Mouse (Mus musculus): ENCODE measurements at regions not wholly inside any gene's neighbourhood (a gene's known extent, or its start where the extent isn't known, plus 50 kb on each side); places are given as distances from the start of the nearest gene placed in this dataset.

DNA sequence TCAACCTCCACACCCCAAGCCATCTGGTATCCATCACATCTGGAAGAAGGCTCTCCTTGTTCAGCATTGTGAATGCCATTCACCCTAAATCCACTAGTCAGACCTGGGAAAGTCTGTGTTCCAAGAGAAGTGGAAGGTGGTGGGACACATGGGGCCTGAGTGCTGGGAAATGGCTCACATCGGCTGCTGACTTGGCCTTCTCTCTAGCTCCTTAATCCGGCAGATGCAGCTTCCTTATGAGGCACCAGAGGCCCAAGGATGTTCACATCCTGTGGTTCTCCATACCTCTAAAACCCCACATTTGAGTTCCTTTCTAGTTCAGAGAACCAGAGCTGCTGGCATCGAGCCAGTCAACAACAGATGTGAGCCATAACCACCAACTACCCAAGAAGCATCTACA, 142.9 kb downstream of the Dad1 start:
- no peaks in the 10 kb centered on the region for H3K36me3 ChIP-seq
- WGBS, result 88% methylated on average over 3 of the region's 3 CpGs
- no peak overlapping the region for H3K4me3 ChIP-seq
- H3K4me1 ChIP-seq, result peaks cover 27% of the 10 kb centered on the region
- no peaks in the 10 kb centered on the region for H3K27me3 ChIP-seq
- H3K27ac ChIP-seq (replicated peaks), result no peak overlapping the region
- H3K4me2 ChIP-seq (replicated peaks), result no peak overlapping the region
- ATAC-seq (replicated peaks), result no peak
- H3K9ac ChIP-seq (replicated peaks), result no peak overlapping the region
- no peaks in the 10 kb centered on the region for H3K9me3 ChIP-seq

DNA sequence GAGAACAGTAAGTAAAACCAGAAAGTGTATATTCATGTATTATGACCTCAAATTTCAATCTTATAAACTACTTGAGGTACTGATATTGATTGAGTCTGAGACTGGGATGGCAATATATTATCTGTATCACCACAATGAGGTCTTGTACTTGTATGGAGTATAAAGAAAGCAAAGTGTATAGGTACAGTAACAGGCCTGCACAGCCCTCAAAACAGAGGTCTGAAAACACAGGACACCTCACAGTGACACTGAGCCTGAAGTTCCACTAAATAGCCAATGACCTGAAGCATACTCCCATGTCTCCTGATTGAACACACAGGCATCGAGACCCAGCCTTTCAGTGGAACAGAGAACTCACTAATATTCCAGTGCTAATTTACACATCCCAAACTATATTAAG, 144.8 kb downstream of the Dad1 start:
- H3K27ac ChIP-seq (replicated peaks), result 0 out of 2 replicates have a peak overlapping the region, but pooled peaks have one; percentile 2
- 90% methylated on average over 1 of the region's 1 CpGs for WGBS

DNA sequence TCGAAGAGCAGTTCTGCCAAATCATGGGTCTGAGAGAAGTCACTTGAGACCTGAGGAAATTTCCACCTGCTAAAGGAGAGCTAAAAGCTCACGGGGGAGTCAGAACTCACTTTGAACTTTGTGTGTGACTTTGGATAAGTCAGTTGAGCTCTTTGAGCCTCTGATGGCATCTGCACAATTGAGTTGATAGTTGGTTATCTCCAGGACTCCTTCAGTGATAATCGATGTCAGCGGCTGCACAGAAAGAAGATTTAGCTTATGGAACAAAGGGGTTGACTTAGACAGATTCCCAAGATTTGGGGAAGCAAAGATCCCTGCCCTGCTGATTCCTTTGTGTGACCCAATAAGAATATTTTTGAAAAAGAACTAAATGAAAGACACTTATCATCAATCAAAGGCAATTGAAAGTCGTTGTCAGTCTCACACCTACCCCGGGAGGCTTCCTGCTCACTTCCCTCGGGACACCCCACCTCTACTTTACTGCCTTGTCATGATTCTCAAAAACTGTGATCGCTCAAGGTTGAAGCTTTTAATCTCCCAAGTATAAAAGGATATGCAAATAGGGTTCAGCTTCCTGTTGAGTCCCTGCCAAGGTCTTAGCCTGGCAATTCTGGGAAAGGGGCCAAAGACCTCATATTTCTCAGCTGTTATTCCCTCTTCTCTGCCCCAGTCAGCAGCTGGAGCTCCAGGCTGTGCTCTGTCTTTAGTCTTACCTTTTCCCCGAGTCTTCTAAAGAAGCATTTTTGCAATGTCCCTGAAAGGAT, 145.4 kb downstream of the Dad1 start:
- H3K36me3 ChIP-seq, result no peaks in the 10 kb centered on the region
- H3K4me2 ChIP-seq (replicated peaks), result 0 out of 2 replicates have a peak overlapping the region, but pooled peaks have one; percentile 3
- H3K27ac ChIP-seq (replicated peaks), result 0 out of 2 replicates have a peak overlapping the region, but pooled peaks have one; percentile 2
- H3K4me3 ChIP-seq, result no peak overlapping the region
- 24% methylated on average over 9 of the region's 9 CpGs for WGBS
- H3K27me3 ChIP-seq, result no peaks in the 10 kb centered on the region
- no peak overlapping the region for H3K9ac ChIP-seq (replicated peaks)
- H3K4me1 ChIP-seq, result peaks cover 27% of the 10 kb centered on the region
- H3K9me3 ChIP-seq, result no peaks in the 10 kb centered on the region
- peak; percentile 71; the same call in 1 of the 2 replicates for ATAC-seq (replicated peaks)

More for the DNA sequence above, 144.8 kb downstream of the Dad1 start:
- peaks cover 27% of the 10 kb centered on the region for H3K4me1 ChIP-seq
- no peak overlapping the region for H3K9ac ChIP-seq (replicated peaks)
- H3K36me3 ChIP-seq, result no peaks in the 10 kb centered on the region
- H3K4me3 ChIP-seq, result no peak overlapping the region
- ATAC-seq (replicated peaks), result peak; percentile 13; the same call in 1 of the 2 replicates
- no peaks in the 10 kb centered on the region for H3K27me3 ChIP-seq
- no peak overlapping the region for H3K4me2 ChIP-seq (replicated peaks)
- no peaks in the 10 kb centered on the region for H3K9me3 ChIP-seq

DNA sequence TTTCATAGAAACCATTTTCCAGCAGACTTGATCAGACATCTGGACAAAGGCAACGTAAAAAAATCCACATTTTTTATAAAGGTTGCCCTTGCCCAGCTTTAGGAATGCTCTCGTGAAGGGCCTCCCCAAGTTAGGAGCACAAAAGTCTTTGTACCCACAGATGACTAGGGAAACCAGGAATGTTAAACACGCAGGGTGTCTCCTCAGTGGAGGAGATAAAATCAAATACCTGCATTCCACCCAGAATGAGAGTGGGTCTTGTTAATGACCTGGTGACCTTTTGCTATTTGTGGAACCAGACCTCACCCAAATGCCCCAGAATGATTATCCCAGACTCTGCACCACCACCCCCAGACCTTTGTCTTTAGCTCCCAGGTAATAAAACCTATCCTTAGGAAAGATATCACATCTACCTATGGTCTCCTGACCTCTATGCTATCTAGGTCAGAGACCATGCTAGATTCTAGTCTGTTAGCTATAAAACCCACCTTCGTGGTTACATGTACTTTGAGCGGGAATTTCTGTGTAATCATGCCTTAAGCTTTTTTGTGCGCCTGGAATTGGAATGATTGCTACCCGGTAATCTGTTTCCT, 146.6 kb downstream of the Dad1 start:
- Histone ChIP-seq H3K4me2 (replicated peaks) (no peak overlapping the region), H3K4me1 (peaks cover 23% of the 10 kb centered on the region), H3K9me3 (no peaks in the 10 kb centered on the region), H3K27me3 (no peaks in the 10 kb centered on the region), H3K4me3 (no peak overlapping the region), H3K27ac (replicated peaks) (no peak overlapping the region), H3K9ac (replicated peaks) (no peak overlapping the region), H3K36me3 (no peaks in the 10 kb centered on the region)
- 90% methylated on average over 7 of the region's 7 CpGs for WGBS
- ATAC-seq (replicated peaks), result no peak

DNA sequence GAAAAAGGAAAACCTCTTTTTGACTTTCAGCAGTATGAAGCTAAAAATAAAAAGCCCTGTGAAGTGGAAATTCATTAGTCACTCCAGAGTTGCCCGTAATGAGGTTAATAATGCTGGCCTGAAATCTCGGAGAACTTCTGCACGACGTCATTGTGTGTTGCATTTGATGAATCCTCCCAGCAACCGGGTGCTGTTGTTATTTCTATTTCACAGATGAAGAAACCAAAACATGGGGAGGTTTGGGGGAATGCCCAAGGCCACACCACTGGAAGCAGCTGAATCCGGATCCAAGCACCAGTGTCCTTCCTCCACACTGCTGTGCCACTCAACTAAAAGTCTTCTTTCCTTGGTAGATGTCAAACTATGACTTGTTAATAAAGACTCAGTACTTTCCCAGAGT, 149.7 kb downstream of the Dad1 start:
- Histone ChIP-seq H3K9ac (replicated peaks) (no peak overlapping the region), H3K27ac (replicated peaks) (no peak overlapping the region), H3K27me3 (no peaks in the 10 kb centered on the region), H3K4me2 (replicated peaks) (no peak overlapping the region), H3K9me3 (no peaks in the 10 kb centered on the region), H3K4me3 (no peak overlapping the region), H3K4me1 (peaks cover 17% of the 10 kb centered on the region), H3K36me3 (no peaks in the 10 kb centered on the region)
- no peak for ATAC-seq (replicated peaks)
- 54% methylated on average over 6 of the region's 6 CpGs for WGBS

DNA sequence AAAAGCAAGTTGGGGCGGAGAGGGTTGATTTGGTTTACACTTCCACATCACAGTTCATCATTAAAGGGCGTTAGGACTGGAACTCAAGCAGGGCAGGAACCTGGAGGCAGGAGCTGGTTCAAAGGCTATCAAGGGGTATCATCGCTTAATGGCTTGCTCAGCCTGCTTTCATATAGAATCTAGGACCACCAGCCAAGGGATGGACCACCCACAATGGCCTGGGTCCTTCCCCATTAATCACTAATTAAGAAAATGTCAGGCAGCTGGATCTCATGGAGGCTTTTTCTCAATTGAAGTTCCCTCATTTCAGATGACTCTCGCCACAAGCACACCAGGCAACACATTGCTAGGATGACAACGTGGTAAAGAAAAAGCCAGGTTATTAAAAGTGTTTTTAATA, 150.4 kb downstream of the Dad1 start:
- H3K9ac ChIP-seq (replicated peaks), result no peak overlapping the region
- 67% methylated on average over 5 of the region's 5 CpGs for WGBS

DNA sequence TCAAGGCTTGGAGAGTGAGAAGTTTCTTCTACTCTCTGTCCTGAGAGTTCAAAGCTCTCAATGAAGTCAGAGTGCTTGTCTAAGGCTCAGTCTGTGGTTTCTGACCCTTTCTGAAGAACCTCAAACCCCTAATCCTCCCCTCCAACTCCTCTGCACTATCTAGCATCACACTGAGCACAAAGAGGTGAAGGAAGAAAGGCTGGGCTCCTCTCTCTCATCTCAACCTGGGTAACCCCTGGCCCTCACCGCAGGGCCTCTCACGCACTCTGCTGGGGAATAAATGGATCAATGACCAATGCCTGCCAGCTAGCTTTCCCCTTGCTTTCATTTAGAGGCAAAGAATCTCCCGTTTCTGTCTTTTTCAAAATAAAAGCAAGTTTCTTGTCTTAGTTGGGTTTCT, 150.8 kb downstream of the Dad1 start:
- 62% methylated on average over 3 of the region's 3 CpGs for WGBS
- Histone ChIP-seq H3K9ac (replicated peaks) (no peak overlapping the region), H3K27me3 (no peaks in the 10 kb centered on the region), H3K4me1 (peaks cover 5% of the 10 kb centered on the region), H3K4me2 (replicated peaks) (no peak overlapping the region), H3K4me3 (no peak overlapping the region), H3K36me3 (no peaks in the 10 kb centered on the region), H3K9me3 (no peaks in the 10 kb centered on the region), H3K27ac (replicated peaks) (no peak overlapping the region)
- no peak for ATAC-seq (replicated peaks)

More for the DNA sequence above, 150.4 kb downstream of the Dad1 start:
- no peaks in the 10 kb centered on the region for H3K36me3 ChIP-seq
- ATAC-seq (replicated peaks), result no peak
- no peak overlapping the region for H3K4me2 ChIP-seq (replicated peaks)
- H3K9me3 ChIP-seq, result no peaks in the 10 kb centered on the region
- no peak overlapping the region for H3K4me3 ChIP-seq
- peaks cover 10% of the 10 kb centered on the region for H3K4me1 ChIP-seq
- H3K27ac ChIP-seq (replicated peaks), result no peak overlapping the region
- H3K27me3 ChIP-seq, result no peaks in the 10 kb centered on the region

DNA sequence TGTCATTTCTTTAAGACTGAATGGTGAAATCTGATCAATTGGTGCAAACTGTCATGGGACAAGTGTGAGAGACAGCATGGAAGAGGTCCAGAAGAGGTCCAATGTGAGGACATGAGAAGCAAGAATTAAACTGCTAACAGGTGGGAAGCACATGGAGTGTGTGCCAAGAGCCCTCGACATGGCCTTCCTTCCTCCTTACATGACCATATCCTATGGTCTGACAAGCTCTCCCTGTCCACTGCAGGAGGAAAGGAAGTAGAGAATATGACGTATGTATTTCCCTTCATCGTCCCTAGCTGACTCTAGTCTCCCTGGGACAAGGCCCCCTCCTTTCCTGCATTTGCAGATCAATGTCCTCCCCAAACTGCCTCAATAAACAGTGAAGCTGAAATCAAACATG, 152.1 kb downstream of the Dad1 start:
- no peak for ATAC-seq (replicated peaks)
- Histone ChIP-seq H3K27ac (replicated peaks) (no peak overlapping the region), H3K4me1 (no peaks in the 10 kb centered on the region), H3K36me3 (no peaks in the 10 kb centered on the region), H3K27me3 (no peaks in the 10 kb centered on the region), H3K9ac (replicated peaks) (no peak overlapping the region), H3K4me3 (no peak overlapping the region), H3K9me3 (no peaks in the 10 kb centered on the region), H3K4me2 (replicated peaks) (no peak overlapping the region)
- WGBS, result 70% methylated on average over 3 of the region's 3 CpGs

DNA sequence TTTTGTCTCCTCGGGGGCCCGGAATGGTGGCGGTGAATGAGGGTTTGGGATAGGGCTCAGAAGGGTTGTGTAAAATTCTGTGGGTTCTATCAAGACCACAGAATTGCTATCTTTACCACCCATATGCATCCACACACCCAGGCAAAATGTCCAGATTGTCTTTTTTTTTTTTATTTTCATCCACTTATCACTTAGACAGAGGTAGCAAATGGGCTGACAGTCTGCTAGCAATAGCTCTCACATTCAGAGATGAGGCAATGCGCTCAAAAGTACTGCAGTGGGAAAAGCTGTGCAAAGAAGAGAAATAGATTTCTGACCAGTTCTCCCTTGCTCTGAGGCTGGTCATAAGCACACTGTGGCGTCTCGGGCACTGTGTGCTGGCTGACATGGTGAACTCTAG, 154.5 kb downstream of the Dad1 start:
- no peak overlapping the region for H3K9ac ChIP-seq (replicated peaks)
- no peak for ATAC-seq (replicated peaks)
- no peak overlapping the region for H3K4me3 ChIP-seq
- no peaks in the 10 kb centered on the region for H3K9me3 ChIP-seq
- H3K27ac ChIP-seq (replicated peaks), result no peak overlapping the region
- no peaks in the 10 kb centered on the region for H3K36me3 ChIP-seq
- no peak overlapping the region for H3K4me2 ChIP-seq (replicated peaks)
- H3K27me3 ChIP-seq, result no peaks in the 10 kb centered on the region
- H3K4me1 ChIP-seq, result no peaks in the 10 kb centered on the region
- WGBS, result 80% methylated on average over 6 of the region's 6 CpGs

DNA sequence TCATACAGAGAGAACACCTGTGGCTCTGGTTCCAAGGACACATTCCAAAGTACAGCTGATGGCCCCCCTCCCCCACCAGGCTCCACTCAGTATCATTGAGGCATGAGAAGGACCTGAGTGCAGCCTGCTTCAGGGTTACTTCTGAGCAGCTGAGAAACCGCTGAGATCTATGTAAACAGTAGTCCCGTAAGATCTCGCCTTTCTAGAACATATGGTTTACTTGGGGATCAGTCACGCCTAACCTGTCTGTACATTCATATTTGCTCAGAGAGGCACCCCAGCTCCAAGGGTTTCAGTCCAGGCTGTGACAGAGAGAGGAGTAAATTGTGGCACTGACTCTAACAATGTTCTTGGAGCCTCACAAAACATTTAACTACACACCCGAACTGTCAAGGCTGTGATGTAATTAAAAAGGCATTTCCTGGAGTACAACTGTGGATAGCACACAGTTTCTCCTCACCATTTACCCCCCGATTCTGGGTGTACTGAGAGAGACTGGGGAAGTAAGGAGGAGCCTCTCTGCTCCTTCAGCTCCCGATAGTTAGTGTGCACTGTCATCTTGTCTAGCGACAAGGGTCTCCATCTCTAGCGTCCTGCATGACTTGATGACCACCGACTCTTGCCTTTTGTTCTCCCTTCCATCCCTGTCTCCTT, 155.7 kb downstream of the Dad1 start:
- 80% methylated on average over 10 of the region's 10 CpGs for WGBS
- Histone ChIP-seq H3K9ac (replicated peaks) (no peak overlapping the region), H3K4me3 (no peak overlapping the region), H3K9me3 (no peaks in the 10 kb centered on the region), H3K4me2 (replicated peaks) (no peak overlapping the region), H3K27ac (replicated peaks) (no peak overlapping the region), H3K4me1 (no peaks in the 10 kb centered on the region), H3K36me3 (no peaks in the 10 kb centered on the region), H3K27me3 (no peaks in the 10 kb centered on the region)
- ATAC-seq (replicated peaks), result no peak

DNA sequence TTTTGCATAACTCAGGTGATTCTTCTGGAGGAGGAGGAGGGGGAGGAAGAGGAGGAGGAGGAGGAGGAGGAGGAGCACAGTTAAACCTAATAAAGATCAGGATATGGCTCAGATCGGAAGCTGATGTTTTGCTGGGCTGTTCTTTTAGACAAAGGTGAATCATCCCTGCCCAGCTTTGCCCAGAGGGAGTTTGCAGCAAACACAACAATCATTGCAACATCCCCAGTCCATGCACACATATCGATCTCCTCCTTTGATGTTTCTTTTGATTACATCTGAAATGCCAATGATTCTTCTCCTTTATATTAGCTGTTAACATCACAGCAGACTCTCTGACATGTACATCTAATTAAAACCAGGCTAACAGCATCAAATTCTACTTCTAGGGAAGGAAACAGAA, 156.9 kb downstream of the Dad1 start:
- Histone ChIP-seq H3K27ac (replicated peaks) (no peak overlapping the region), H3K36me3 (no peaks in the 10 kb centered on the region), H3K4me1 (no peaks in the 10 kb centered on the region), H3K4me3 (no peak overlapping the region), H3K9me3 (no peaks in the 10 kb centered on the region), H3K9ac (replicated peaks) (no peak overlapping the region), H3K27me3 (no peaks in the 10 kb centered on the region), H3K4me2 (replicated peaks) (no peak overlapping the region)
- ATAC-seq (replicated peaks), result no peak
- WGBS, result 71% methylated on average over 2 of the region's 2 CpGs

DNA sequence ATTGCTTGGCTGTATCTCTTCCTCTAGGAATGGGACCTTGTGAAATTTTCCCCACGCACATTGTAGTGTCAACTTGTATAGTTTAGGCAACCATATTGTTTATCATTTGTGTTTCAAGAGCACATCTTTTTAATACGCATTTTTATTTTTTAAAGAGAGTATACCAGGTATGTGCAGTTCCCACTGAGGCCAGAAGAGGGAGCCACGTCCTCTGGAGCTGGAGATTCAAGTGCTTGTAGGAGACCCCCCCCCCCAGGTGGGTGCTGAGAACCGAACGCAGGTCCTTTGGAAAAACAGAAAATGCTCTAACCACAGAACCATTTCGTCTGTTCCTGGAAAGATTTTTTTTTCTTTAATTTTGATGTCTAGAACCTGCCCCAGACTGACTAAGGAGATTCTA, 161.5 kb downstream of the Dad1 start:
- Histone ChIP-seq H3K9ac (replicated peaks) (no peak overlapping the region), H3K36me3 (no peaks in the 10 kb centered on the region), H3K27ac (replicated peaks) (no peak overlapping the region), H3K4me3 (no peak overlapping the region), H3K4me2 (replicated peaks) (no peak overlapping the region), H3K27me3 (no peaks in the 10 kb centered on the region), H3K9me3 (no peaks in the 10 kb centered on the region), H3K4me1 (no peaks in the 10 kb centered on the region)
- WGBS, result 87% methylated on average over 6 of the region's 6 CpGs
- ATAC-seq (replicated peaks), result no peak
